Mouse (Mus musculus): ENCODE data around the gene Irs1.

DNA sequence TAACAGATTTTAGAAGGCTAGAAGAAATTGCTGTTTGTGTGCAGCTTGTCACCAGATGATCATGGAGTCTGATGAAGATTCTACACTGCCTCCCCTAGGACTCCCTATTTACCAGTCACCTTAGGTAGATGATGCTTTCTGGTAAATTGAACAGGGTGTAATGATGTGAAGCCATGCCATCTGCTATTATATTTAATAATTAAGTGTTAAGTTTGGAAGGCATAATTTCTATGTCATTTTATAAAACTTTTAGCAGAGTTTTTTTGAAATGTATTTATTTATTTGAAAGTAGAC is 38.7 kb upstream of the Irs1 start:
- no peak for TF ChIP-seq POLR2A (IDR thresholded peaks at IDR 0.05; ENCODE audit: low read depth, low read length)
- no peak for TF ChIP-seq CTCF (IDR thresholded peaks at IDR 0.05; ENCODE audit: extremely low read depth, insufficient read length, insufficient replicate concordance, low read depth, low read length)
